Mouse (Mus musculus) forebrain, embryonic 14.5 days (tissue): ENCODE measurements around the gene Arhgef3. TPM values are rescaled to one million over a fixed set of nuclear protein-coding genes. Genes with fewer than 3 reads are reported as not detected.
A peak's percentile ranks its signal among the peaks of the same experiment; 100 is the strongest.

Source experiments
- ATAC-seq: fragments of 200-750 bp; cut with Nextera tagmentation; 2 replicates; pipeline ENCODE4 v1.8.0; 2017; ENCODE audit warnings: mild to moderate bottlenecking, moderate library complexity
- DNase-seq: peaks from one replicate; pipeline ENCODE4 v3.0.0-alpha.2; 2015; ENCODE audit warnings: low spot score
- H3K27ac ChIP-seq: fragments of 300-500 bp; sonication (generic); 2 replicates; pipeline ENCODE4 v1.5.1; 2014; ENCODE audit warnings: low read depth, mild to moderate bottlenecking, control low read depth, low read length, moderate library complexity
- H3K27me3 ChIP-seq: fragments of 300-500 bp; sonication (generic); replicated peaks from 2 replicates; pipeline ENCODE4 v1.6.1; 2014; ENCODE audit warnings: low read length, control low read depth, mixed read lengths; ENCODE audit not compliant: control insufficient read depth, insufficient read depth
- H3K36me3 ChIP-seq: fragments of 300-500 bp; sonication (generic); 2 replicates; pipeline ENCODE4 v1.6.1; 2014; ENCODE audit warnings: low read length, control low read depth; ENCODE audit not compliant: control insufficient read depth, insufficient read depth
- H3K4me1 ChIP-seq: fragments of 300-500 bp; sonication (generic); 2 replicates; pipeline ENCODE4 v1.6.1; 2014; ENCODE audit warnings: antibody characterized with exemption, low read length, control low read depth; ENCODE audit not compliant: control insufficient read depth, insufficient read depth
- H3K4me2 ChIP-seq: fragments of 300-500 bp; sonication (generic); 2 replicates; pipeline ENCODE4 v1.6.1; 2014; ENCODE audit warnings: mild to moderate bottlenecking, control low read depth, low read length
- H3K4me3 ChIP-seq: fragments of 300-500 bp; sonication (generic); 2 replicates; pipeline ENCODE4 v1.5.1; 2014; ENCODE audit warnings: low read depth, low read length, control low read depth
- H3K9ac ChIP-seq: fragments of 300-500 bp; sonication (generic); 2 replicates; pipeline ENCODE4 v1.6.1; 2014; ENCODE audit warnings: mild to moderate bottlenecking, low read length, control low read depth, moderate library complexity
- H3K9me3 ChIP-seq: fragments of 300-500 bp; sonication (generic); replicated peaks from 2 replicates; pipeline ENCODE4 v1.6.1; 2016; ENCODE audit warnings: low read length, control low read depth, mixed read lengths; ENCODE audit not compliant: control insufficient read depth
- WGBS: fragments of 180-500 bp; shearing (Covaris S2); extraction: QIAGEN DNeasy Blood & Tissue Kit; methylation state at CpG from one replicate; pipeline ENCODE4 v1.1.7; 2014; 5-methylcytosine and 5-hydroxymethylcytosine counted together
- polyA plus RNA-seq: library from polyadenylated mRNA; unstranded; fragments of >200 nt; fragmentation: Nextera tagmentation; extraction: Ambion mirVana; gene quantifications from 2 replicates; pipeline ENCODE4 v1.2.1, GENCODE M21; 2014

Gene Arhgef3
- polyA plus RNA-seq, 1 experiment from 2014 or later: 3.0 TPM

GRCm38 (mm10) chr14:27332359-27332987 is 217.8 kb downstream of the Arhgef3 start:
- H3K36me3 ChIP-seq: no peaks in the 10 kb centered on the region
- 0 out of 2 replicates have a peak overlapping the region, but pooled peaks have one; percentile 27 for H3K27ac ChIP-seq
- 0 out of 2 replicates have a peak, but pooled peaks have one; percentile 13 for ATAC-seq
- H3K4me3 ChIP-seq: no peak overlapping the region
- peak; percentile 70 for DNase-seq
- no peak overlapping the region for H3K9ac ChIP-seq
- H3K4me2 ChIP-seq: no peak overlapping the region
- WGBS: 31% methylated on average over 4 of the region's 4 CpGs
- H3K4me1 ChIP-seq: peaks cover 9% of the 10 kb centered on the region; the same call in 1 of the 2 replicates
- H3K9me3 ChIP-seq: no peaks in the 10 kb centered on the region
- H3K27me3 ChIP-seq: peaks cover 14% of the 10 kb centered on the region

DNA sequence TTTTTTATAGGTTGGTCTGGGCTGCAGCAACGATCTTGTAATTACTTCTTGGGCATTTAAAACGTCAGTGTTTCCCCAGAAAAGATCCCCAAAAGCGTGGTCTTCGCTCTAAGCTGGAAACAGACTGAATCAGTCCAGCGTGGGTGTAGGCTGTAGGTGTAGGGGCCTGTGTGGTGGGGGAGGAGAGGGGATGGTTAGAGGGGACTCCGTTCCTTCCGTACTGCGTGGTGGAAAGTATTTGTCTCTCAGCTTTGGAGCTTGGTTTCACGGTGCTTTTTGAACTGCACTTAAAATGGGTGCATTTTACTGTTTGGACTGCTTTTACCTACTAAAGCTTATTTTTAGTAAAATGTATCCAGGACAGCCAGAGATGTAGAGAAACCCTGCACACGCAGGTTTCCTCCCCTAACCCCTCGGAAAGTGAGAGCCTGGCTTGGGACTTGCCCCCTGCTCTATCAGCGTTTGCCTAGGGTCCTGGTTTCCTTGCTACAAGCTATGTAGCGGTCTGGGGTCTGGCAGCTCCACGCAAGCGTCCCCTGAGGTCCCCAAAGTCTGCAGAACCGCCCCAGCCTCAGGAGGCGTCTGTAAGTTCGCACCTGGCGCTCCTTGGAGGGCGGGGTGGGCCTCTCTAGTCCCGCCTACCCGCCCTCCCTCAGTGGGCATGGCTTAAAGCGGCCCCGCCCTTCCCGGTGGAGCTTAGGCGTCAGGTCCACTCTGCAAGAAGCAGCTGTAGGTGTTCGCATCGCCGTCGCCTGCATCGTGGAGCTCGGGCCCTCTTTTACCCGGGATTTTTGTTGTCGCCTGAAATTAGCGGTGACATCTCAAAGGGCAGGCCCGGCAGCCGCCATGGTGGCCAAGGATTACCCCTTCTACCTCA is 220.9 kb downstream of the Arhgef3 start:
- ATAC-seq (peak; percentile 92), DNase-seq (peak; percentile 78)
- 2% methylated on average over 37 of the region's 37 CpGs for WGBS

GRCm38 (mm10) chr14:27336208-27337114 is 221.8 kb downstream of the Arhgef3 start:
- Histone ChIP-seq H3K9me3 (no peaks in the 10 kb centered on the region), H3K4me3 (peak overlapping the region; percentile 53), H3K4me1 (peaks cover 9% of the 10 kb centered on the region; the same call in 1 of the 2 replicates), H3K9ac (peak overlapping the region; percentile 56), H3K27me3 (peaks cover 14% of the 10 kb centered on the region), H3K36me3 (no peaks in the 10 kb centered on the region), H3K27ac (no peak overlapping the region), H3K4me2 (peak overlapping the region; percentile 92)
- peak; percentile 70 for ATAC-seq
- 4% methylated on average over 34 of the region's 34 CpGs for WGBS
- peak; percentile 25 for DNase-seq

More for the DNA sequence above, 220.9 kb downstream of the Arhgef3 start:
- Histone ChIP-seq H3K27me3 (peaks cover 14% of the 10 kb centered on the region), H3K9ac (peak overlapping the region; percentile 56), H3K4me1 (peaks cover 9% of the 10 kb centered on the region; the same call in 1 of the 2 replicates), H3K27ac (no peak overlapping the region), H3K4me2 (peak overlapping the region; percentile 92), H3K4me3 (peak overlapping the region; percentile 53), H3K9me3 (no peaks in the 10 kb centered on the region), H3K36me3 (no peaks in the 10 kb centered on the region)

- peaks cover 9% of the 10 kb centered on the region; the same call in 1 of the 2 replicates for H3K4me1 ChIP-seq
- ATAC-seq (no peak), DNase-seq (no peak)
- H3K4me2 ChIP-seq: no peak overlapping the region
- no peaks in the 10 kb centered on the region for H3K9me3 ChIP-seq
- H3K4me3 ChIP-seq: no peak overlapping the region
- H3K27me3 ChIP-seq: peaks cover 14% of the 10 kb centered on the region
- no peak overlapping the region for H3K27ac ChIP-seq
- 76% methylated on average over 6 of the region's 6 CpGs for WGBS
- H3K36me3 ChIP-seq: no peaks in the 10 kb centered on the region
- no peak overlapping the region for H3K9ac ChIP-seq
Measured at GRCm38 (mm10) chr14:27337156-27337555, 222.5 kb downstream of the Arhgef3 start.

GRCm38 (mm10) chr14:27338034-27338708 is 223.5 kb downstream of the Arhgef3 start:
- ATAC-seq (no peak), DNase-seq (peak; percentile 81)
- Histone ChIP-seq H3K36me3 (no peaks in the 10 kb centered on the region), H3K27ac (no peak overlapping the region), H3K9me3 (no peaks in the 10 kb centered on the region), H3K9ac (no peak overlapping the region), H3K4me1 (peaks cover 9% of the 10 kb centered on the region; the same call in 1 of the 2 replicates), H3K27me3 (peaks cover 14% of the 10 kb centered on the region), H3K4me3 (no peak overlapping the region), H3K4me2 (no peak overlapping the region)
- WGBS: 41% methylated on average over 12 of the region's 12 CpGs

DNA sequence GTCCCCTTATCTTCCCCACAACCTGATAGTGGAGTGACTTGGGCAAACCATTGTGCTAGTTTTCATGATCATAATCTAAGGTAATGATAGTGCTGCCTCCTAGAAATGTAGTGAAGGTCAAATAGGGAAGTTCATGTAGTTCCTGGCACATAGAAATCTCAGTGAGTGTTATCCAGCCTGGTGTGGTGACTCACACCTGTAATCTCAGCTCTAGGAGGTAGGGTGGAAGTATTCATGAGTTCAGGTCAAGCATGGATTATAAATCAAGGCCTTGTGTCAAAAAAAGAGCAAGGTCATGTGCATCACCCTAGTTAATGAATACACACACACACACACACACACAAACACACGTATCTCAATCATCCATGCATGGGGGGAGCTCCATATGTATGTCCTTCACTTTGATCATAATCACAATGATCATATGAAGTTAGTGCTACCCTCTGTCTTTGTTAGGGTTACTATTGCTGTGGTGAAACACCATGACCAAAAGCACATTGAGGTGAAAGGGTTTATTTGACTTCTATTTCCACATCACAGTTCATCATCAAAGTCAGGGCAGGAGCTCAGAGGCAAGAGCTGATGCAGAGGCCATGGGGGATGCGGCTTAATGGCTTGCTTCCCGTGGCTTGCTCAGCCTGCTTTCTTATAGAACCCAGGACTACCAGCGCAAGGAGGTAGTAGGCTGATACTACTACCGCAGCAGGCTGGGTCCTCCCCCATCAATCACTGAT is 226.2 kb downstream of the Arhgef3 start:
- no peak overlapping the region for H3K27ac ChIP-seq
- H3K27me3 ChIP-seq: peaks cover 13% of the 10 kb centered on the region
- peaks cover 5% of the 10 kb centered on the region; the same call in 1 of the 2 replicates for H3K4me1 ChIP-seq
- 82% methylated on average over 5 of the region's 5 CpGs for WGBS
- ATAC-seq (no peak), DNase-seq (no peak)
- no peak overlapping the region for H3K9ac ChIP-seq
- H3K9me3 ChIP-seq: no peaks in the 10 kb centered on the region
- H3K4me3 ChIP-seq: no peak overlapping the region
- H3K36me3 ChIP-seq: no peaks in the 10 kb centered on the region
- no peak overlapping the region for H3K4me2 ChIP-seq

GRCm38 (mm10) chr14:27341486-27341885 is 226.8 kb downstream of the Arhgef3 start:
- peaks cover 10% of the 10 kb centered on the region; the same call in 1 of the 2 replicates for H3K27me3 ChIP-seq
- H3K9ac ChIP-seq: no peak overlapping the region
- H3K36me3 ChIP-seq: no peaks in the 10 kb centered on the region
- H3K4me1 ChIP-seq: peaks cover under 1% of the 10 kb centered on the region; the same call in 1 of the 2 replicates
- ATAC-seq (no peak), DNase-seq (no peak)
- H3K4me2 ChIP-seq: no peak overlapping the region
- no peak overlapping the region for H3K27ac ChIP-seq
- WGBS: 83% methylated on average over 5 of the region's 5 CpGs
- no peaks in the 10 kb centered on the region for H3K9me3 ChIP-seq
- H3K4me3 ChIP-seq: no peak overlapping the region
